Mouse (Mus musculus) lung, embryonic 14.5 days (tissue): ENCODE data around the gene Nrp2. TPM values are rescaled to one million over a fixed set of nuclear protein-coding genes. Genes with fewer than 3 reads are reported as not detected.

Source experiments
- ATAC-seq: fragments of 200-750 bp; cut with Nextera tagmentation; 2 replicates; pipeline ENCODE4 v1.8.0; 2017; ENCODE audit warnings: mild to moderate bottlenecking, moderate TSS enrichment, moderate library complexity; ENCODE audit not compliant: insufficient read depth
- DNase-seq: peaks from one replicate; pipeline ENCODE4 v3.0.0-alpha.2; 2015
- H3K27ac ChIP-seq: fragments of 300-500 bp; sonication (generic); 2 replicates; pipeline ENCODE4 v1.5.1; 2014; ENCODE audit warnings: low read depth, mild to moderate bottlenecking, moderate library complexity
- H3K27me3 ChIP-seq: fragments of 300-500 bp; sonication (generic); 2 replicates; pipeline ENCODE4 v1.6.1; 2014; ENCODE audit warnings: low read length, control low read depth; ENCODE audit not compliant: insufficient read depth
- H3K36me3 ChIP-seq: fragments of 300-500 bp; sonication (generic); 2 replicates; pipeline ENCODE4 v1.6.1; 2014; ENCODE audit warnings: control low read depth; ENCODE audit not compliant: insufficient read depth
- H3K4me1 ChIP-seq: fragments of 300-500 bp; sonication (generic); 2 replicates; pipeline ENCODE4 v1.6.1; 2014; ENCODE audit warnings: antibody characterized with exemption, control low read depth; ENCODE audit not compliant: insufficient read depth
- H3K4me2 ChIP-seq: fragments of 300-500 bp; sonication (generic); 2 replicates; pipeline ENCODE4 v1.6.1; 2014; ENCODE audit warnings: mild to moderate bottlenecking
- H3K4me3 ChIP-seq: fragments of 300-500 bp; sonication (generic); 2 replicates; pipeline ENCODE4 v1.5.1; 2014; ENCODE audit warnings: low read depth, low read length
- H3K9ac ChIP-seq: fragments of 300-500 bp; sonication (generic); 2 replicates; pipeline ENCODE4 v1.6.1; 2014
- H3K9me3 ChIP-seq: fragments of 300-500 bp; sonication (generic); 2 replicates; pipeline ENCODE4 v1.6.1; 2016; ENCODE audit warnings: low read depth, low read length, control low read depth
- CTCF ChIP-seq: IDR thresholded peaks from 2 replicates; pipeline ENCODE4 v1.5.1; 2016; ENCODE audit warnings: antibody characterized with exemption, low read depth
- WGBS: fragments of 180-500 bp; shearing (Covaris S2); extraction: QIAGEN DNeasy Blood & Tissue Kit; methylation state at CpG from one replicate; pipeline ENCODE4 v1.1.7; 2014; 5-methylcytosine and 5-hydroxymethylcytosine counted together
- polyA plus RNA-seq: library from polyadenylated mRNA; unstranded; fragments of >200 nt; fragmentation: Nextera tagmentation; extraction: Ambion mirVana; gene quantifications from 2 replicates; pipeline ENCODE4 v1.2.1, GENCODE M21; 2014

The Nrp2 gene
- polyA plus RNA-seq, 1 experiment from 2014 or later, result 10.8 TPM

- H3K9ac ChIP-seq, result no peak overlapping the region
- 0 out of 2 replicates have a peak overlapping the region, but pooled peaks have one; percentile 14 for H3K27ac ChIP-seq
- ATAC-seq (peak; percentile 49; the same call in 1 of the 2 replicates), DNase-seq (peak; percentile 69)
- no peak for TF ChIP-seq CTCF
- 0 out of 2 replicates have a peak, but pooled peaks cover 3% of the 10 kb centered on the region for H3K36me3 ChIP-seq
- no peak overlapping the region for H3K4me3 ChIP-seq
- no peak overlapping the region for H3K4me2 ChIP-seq
- peaks cover 14% of the 10 kb centered on the region for H3K4me1 ChIP-seq
- H3K9me3 ChIP-seq, result peaks cover 4% of the 10 kb centered on the region; the same call in 1 of the 2 replicates
- 63% methylated on average over 6 of the region's 6 CpGs for WGBS
- H3K27me3 ChIP-seq, result no peaks in the 10 kb centered on the region
Observed at GRCm38 (mm10) chr1:62724461-62725021, 21.5 kb downstream of the Nrp2 start.

- TF ChIP-seq CTCF, result no peak
- DNase-seq, result peak; percentile 63
- Histone ChIP-seq H3K9me3 (peaks cover 4% of the 10 kb centered on the region; the same call in 1 of the 2 replicates), H3K4me2 (no peak overlapping the region), H3K36me3 (0 out of 2 replicates have a peak, but pooled peaks cover 3% of the 10 kb centered on the region), H3K27me3 (no peaks in the 10 kb centered on the region), H3K4me1 (peaks cover 14% of the 10 kb centered on the region), H3K27ac (no peak overlapping the region), H3K4me3 (no peak overlapping the region), H3K9ac (no peak overlapping the region)
- no peak for ATAC-seq
- WGBS, result 53% methylated on average over 10 of the region's 10 CpGs
Observed at GRCm38 (mm10) chr1:62725032-62725678, 22.1 kb downstream of the Nrp2 start.

- Histone ChIP-seq H3K4me2 (no peak overlapping the region), H3K27me3 (no peaks in the 10 kb centered on the region), H3K4me3 (no peak overlapping the region), H3K27ac (no peak overlapping the region), H3K36me3 (0 out of 2 replicates have a peak, but pooled peaks cover 3% of the 10 kb centered on the region), H3K9me3 (peaks cover 4% of the 10 kb centered on the region; the same call in 1 of the 2 replicates), H3K9ac (no peak overlapping the region), H3K4me1 (peaks cover 14% of the 10 kb centered on the region)
- 32% methylated on average over 4 of the region's 4 CpGs for WGBS
- DNase-seq (peak; percentile 64), ATAC-seq (no peak)
- TF ChIP-seq CTCF, result no peak
Observed at GRCm38 (mm10) chr1:62727191-62727590, 24.1 kb downstream of the Nrp2 start.

GRCm38 (mm10) chr1:62728421-62728820, 25.3 kb downstream of the Nrp2 start:
- Histone ChIP-seq H3K27me3 (no peaks in the 10 kb centered on the region), H3K27ac (no peak overlapping the region), H3K4me3 (no peak overlapping the region), H3K4me1 (peaks cover 12% of the 10 kb centered on the region), H3K4me2 (no peak overlapping the region), H3K36me3 (no peaks in the 10 kb centered on the region), H3K9ac (no peak overlapping the region), H3K9me3 (no peaks in the 10 kb centered on the region)
- ATAC-seq, result no peak
- no peak for DNase-seq
- no peak for TF ChIP-seq CTCF
- WGBS, result 54% methylated on average over 6 of the region's 6 CpGs

GRCm38 (mm10) chr1:62728926-62729325, 25.8 kb downstream of the Nrp2 start:
- Histone ChIP-seq H3K9ac (no peak overlapping the region), H3K4me2 (no peak overlapping the region), H3K4me3 (no peak overlapping the region), H3K9me3 (no peaks in the 10 kb centered on the region), H3K27ac (peak overlapping the region; percentile 70), H3K4me1 (peaks cover 7% of the 10 kb centered on the region), H3K27me3 (no peaks in the 10 kb centered on the region), H3K36me3 (no peaks in the 10 kb centered on the region)
- no peak for ATAC-seq
- no peak for TF ChIP-seq CTCF
- 82% methylated on average over 9 of the region's 9 CpGs for WGBS
- DNase-seq, result no peak

- Histone ChIP-seq H3K4me3 (no peak overlapping the region), H3K4me2 (no peak overlapping the region), H3K36me3 (no peaks in the 10 kb centered on the region), H3K9me3 (no peaks in the 10 kb centered on the region), H3K4me1 (peaks cover 7% of the 10 kb centered on the region), H3K9ac (no peak overlapping the region), H3K27ac (peak overlapping the region; percentile 70), H3K27me3 (no peaks in the 10 kb centered on the region)
- ATAC-seq (no peak), DNase-seq (no peak)
- 53% methylated on average over 13 of the region's 13 CpGs for WGBS
- TF ChIP-seq CTCF, result no peak
Observed at GRCm38 (mm10) chr1:62729345-62730150, 26.5 kb downstream of the Nrp2 start.

- Histone ChIP-seq H3K9ac (no peak overlapping the region), H3K9me3 (no peaks in the 10 kb centered on the region), H3K27me3 (no peaks in the 10 kb centered on the region), H3K27ac (no peak overlapping the region), H3K4me1 (no peaks in the 10 kb centered on the region), H3K4me2 (no peak overlapping the region), H3K36me3 (no peaks in the 10 kb centered on the region), H3K4me3 (no peak overlapping the region)
- ATAC-seq, result no peak
- no peak for DNase-seq
- WGBS, result 73% methylated on average over 6 of the region's 6 CpGs
- TF ChIP-seq CTCF, result no peak
Observed at GRCm38 (mm10) chr1:62732036-62732435, 29.0 kb downstream of the Nrp2 start.
